Mouse (Mus musculus) hematopoietic stem cell, adult 5-6 weeks (primary cell): ENCODE measurements around the gene Hmx2. TPM values are rescaled to one million over a fixed set of nuclear protein-coding genes. Genes with fewer than 3 reads are reported as not detected.

ENCODE experiments used
- ATAC-seq, 2 experiments: fragments of 125-278 bp in 1 of 2; replicated peaks in 1 of 2; 2 replicates each; pipeline ENCODE4 v1.8.0; 2016 to 2017; ENCODE audit warnings: inconsistent platforms in 2 of 2, mild to moderate bottlenecking in 2 of 2, moderate number of reproducible peaks in 2 of 2, low read depth in 1 of 2, moderate TSS enrichment in 1 of 2; ENCODE audit not compliant: low FRiP score in 2 of 2, poor library complexity in 2 of 2, severe bottlenecking in 2 of 2, insufficient read depth in 1 of 2, low TSS enrichment in 1 of 2
- total RNA-seq: library from RNA; stranded (forward); fragments of 172-1452, 232-1000 nt; gene quantifications from 2 replicates; pipeline ENCODE4 v1.2.3, GENCODE M21; 2017

Hmx2 gene
- total RNA-seq, 1 experiment from 2014 or later = not detected

DNA sequence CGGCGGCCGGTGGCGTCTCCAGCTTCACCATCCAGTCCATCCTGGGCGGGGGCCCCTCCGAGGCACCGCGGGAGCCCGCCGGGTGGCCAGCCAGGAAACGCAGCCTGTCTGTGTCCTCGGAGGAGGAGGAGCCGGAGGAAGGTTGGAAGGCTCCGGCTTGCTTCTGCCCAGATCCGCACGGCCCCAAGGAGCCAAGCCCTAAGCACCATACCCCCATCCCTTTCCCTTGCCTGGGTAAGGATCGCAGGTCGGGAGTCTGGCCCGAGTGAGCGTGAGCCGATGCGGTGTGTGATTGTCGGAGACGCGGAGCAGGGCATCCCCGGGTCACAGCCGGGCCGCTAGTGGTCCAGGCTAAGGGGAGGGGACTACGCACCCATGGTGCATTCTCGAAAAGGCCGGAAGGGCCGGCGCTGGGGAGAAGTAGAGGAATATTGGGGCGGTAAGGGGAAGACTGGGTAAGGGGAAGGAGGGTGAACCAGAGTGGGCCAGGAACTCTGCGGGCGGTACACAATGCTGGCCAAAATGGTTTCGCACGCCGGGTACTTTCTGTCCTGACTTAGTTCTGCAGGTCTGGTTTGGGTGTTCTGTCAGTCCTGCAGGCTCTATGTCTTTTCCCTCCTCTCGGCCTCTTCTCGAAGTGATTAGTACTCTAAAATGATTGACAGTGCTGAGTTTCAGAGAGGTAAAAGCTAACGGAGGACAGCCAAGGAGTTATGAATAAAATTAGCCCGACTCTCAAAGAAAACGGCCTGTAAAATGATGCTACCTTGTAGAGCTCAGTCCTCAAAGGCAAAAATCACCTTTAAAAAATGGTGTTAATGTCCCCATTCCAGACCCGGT, 6.0 kb downstream of the Hmx2 start:
- ATAC-seq = no peak

DNA sequence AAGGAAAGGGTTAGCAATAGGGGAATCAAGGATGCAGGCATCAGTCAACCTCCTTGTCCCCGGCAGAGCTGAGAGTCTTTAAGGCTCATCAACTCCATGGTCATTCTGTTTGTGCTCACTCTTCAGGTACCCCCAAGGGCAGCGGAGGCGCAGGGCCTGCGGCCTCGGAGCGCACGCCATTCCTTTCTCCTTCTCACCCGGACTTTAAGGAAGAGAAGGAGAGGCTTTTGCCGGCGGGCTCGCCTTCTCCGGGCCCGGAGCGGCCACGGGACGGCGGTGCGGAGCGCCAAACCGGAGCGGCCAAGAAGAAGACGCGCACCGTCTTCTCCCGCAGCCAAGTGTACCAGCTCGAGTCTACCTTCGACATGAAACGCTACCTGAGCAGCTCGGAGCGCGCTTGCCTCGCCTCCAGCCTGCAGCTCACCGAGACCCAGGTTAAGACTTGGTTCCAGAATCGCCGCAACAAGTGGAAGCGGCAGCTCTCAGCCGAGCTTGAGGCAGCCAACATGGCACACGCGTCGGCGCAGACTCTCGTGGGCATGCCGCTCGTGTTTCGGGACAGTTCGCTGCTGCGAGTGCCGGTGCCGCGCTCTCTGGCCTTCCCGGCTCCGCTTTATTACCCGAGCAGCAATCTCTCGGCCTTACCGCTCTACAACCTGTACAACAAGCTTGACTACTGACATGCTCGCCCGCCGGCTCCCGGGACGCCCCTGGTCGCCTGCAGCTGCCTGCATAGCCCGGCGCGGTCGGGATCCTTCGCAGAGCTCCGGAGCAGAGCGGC, 6.9 kb downstream of the Hmx2 start:
- no peak for ATAC-seq

DNA sequence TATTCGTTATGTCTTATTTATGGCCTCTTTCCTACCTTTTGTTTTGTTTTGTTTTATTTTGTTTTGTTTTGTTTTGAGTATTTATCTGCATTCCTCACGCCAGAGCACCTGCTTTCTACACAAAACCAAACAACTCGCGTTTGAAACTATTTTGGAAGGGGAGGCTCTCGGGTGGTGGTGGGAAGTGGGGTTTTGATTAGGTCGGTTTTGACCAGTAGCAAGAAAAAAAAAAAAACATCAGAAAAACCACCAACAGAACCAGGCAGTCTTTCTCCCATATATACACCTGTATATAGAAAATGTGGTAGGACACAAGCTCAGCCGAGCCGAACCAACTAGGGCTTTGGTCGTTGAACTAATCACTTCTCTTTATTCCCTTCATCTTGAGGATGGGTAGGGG, 7.5 kb downstream of the Hmx2 start:
- no peak for ATAC-seq

DNA sequence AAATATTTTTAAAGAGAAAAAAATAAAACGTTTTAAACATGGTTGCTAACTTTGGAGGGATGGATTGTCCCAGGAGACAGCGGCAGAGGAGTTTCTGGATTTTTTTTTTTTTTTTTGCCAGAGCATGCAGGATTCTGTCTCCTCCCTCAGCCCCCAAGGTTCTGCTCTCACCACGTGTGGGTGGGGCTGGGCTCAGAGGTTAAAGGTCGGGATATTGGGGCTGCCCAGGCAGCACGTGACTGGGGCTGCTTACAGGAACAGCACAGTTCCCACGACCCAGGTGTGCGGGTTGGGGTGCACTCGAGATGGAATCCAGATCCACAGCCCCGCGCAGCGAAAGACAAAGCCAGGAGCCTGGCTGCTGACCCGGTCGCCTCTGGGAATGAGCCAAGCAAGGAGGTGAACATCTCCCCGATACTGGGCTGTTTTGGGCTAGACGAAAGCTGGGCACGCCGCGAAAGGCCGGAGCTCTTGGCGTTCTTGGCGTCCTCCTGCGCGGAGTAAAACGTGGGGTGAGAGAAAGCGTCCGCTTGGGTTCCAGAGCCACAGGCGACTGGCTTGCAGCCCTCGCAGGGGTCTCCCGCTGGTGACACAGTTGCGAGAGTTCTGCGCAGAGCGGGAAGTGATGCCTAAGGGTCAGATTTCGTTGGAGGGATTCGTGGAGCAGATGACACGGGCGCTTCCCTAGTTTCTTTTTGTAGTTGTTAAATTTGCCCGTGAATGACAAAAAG, 8.1 kb downstream of the Hmx2 start:
- ATAC-seq = no peak

DNA sequence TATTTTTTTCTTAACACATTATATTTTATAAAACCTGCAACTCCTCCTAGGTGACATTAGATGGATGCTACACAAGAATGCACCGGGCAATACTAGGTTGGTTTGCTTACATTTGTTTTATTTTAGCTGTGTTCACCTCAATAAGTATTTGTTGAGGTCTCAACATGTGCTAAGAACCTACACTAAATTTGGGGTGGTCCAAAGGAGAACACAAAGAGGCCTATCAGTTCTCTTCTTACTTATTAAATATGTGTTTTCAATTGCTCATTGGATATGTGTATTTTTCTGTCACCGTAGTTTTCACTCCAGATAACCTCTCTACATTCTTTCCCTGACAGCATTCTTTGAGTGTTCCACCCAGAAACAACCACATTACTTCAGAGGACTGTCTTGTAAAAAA, 9.2 kb downstream of the Hmx2 start:
- ATAC-seq = no peak

DNA sequence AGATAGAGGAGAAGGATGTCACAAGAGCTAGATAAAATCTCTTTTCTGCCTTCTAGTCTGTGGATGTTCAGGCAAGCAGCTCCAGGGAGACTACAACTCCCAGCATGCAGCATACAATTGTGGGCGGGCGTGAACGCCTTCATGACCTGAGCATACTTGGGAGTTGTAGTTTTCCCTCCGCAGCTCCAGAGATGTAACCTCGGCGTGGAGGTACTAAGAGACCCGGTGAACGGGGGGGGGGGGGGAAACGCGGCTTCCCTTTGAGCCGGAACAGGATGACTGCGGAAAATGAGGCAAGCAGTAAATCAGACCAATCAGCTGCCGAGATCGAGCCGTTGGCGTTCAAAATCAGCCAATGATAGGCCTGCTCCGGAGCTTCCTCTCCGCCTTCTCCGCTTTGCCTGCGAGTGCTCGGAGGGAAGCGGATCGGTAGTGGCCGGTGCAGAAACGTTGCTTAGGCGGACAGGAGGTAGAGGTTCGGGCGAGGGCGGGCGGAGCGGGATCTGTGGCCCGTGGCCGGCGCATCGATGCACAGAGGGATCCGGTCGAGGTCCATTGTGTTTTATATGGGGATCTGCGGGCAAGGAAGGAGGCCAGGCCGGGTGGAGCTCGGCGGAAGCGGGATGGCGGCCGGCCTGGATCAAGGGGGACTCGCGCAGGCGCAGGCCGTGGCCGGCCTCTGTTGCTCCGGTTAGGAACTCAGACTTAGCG, 11.6 kb downstream of the Hmx2 start, which contains the start of gene Bub3:
TSS of gene Bub3 (plus strand) at position 237 of the 711 bp plus-strand sequence.
- ATAC-seq = peak; percentile 91 to 92

DNA sequence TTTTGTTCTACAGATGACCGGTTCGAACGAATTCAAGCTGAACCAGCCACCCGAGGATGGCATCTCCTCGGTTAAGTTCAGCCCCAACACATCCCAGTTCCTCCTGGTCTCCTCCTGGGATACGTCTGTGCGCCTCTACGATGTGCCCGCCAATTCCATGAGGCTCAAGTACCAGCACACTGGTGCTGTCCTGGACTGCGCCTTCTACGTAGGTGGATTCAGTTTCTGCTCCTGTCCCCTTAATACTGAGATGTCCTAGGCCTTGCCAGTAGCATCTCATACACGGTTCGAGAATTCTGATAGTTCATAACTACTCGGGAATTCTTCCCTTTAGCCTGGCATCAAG, 12.1 kb downstream of the Hmx2 start:
- ATAC-seq = peak in 1 of 2 experiments; percentile 5; a peak in 1 of 4 replicates

DNA sequence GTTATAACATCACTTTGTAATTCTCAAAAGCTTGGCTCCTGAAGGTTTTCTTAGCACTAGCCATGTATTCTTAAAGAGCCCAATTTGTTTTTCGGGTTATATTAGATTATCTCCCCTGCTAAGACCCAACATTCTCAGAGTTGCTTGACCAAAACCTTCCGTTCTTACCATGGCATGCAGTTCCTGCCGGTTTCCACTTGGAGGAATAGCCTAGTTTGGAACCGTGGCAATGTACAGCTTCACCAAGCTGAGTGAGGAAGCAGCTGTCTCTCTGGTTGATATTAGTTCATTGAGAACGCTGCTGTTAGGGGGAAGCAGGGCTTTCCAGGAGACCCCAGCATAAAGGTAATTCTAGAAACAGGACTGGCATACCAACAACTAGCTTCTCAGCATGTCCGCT, 26.7 kb downstream of the Hmx2 start:
- no peak for ATAC-seq

DNA sequence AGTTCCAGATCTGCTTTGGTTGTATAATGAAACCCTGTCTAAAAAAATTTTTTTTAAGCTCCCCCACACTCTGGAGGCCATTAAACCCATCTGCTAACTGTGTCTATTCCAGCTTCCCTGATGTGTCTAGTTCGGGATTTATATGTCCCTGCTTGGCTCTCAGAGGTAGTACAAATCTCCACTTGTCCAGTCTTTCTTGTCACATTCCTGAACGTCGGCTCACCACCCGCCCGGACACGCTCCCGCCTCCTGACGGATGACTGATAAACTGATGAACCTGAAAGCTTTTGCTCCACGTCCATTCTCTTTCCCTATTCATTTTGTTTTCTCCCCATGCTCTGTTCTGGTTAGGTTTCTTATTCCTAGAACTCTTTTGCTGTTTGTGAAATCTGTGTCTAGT, 33.6 kb downstream of the Hmx2 start:
- ATAC-seq = no peak

DNA sequence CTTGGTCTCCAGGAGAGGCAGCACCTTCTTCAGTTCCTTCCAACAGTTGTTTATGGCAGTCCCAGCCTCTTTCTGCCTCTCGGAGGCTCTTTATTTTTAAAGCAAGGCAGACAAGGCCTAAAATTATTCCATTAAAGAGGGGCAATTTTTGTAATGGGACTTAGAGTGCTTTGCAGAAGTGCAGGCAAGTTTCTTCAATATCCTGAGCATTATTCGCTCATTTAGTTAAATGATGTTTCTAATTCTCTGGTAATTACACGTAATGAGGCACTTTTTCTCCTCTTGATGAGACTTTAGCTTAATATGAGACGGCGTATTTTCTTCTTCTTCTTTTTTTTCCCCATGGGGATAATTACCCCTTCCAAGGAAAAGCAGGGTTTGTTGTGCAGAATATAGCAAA, 37.0 kb downstream of the Hmx2 start:
- no peak for ATAC-seq

DNA sequence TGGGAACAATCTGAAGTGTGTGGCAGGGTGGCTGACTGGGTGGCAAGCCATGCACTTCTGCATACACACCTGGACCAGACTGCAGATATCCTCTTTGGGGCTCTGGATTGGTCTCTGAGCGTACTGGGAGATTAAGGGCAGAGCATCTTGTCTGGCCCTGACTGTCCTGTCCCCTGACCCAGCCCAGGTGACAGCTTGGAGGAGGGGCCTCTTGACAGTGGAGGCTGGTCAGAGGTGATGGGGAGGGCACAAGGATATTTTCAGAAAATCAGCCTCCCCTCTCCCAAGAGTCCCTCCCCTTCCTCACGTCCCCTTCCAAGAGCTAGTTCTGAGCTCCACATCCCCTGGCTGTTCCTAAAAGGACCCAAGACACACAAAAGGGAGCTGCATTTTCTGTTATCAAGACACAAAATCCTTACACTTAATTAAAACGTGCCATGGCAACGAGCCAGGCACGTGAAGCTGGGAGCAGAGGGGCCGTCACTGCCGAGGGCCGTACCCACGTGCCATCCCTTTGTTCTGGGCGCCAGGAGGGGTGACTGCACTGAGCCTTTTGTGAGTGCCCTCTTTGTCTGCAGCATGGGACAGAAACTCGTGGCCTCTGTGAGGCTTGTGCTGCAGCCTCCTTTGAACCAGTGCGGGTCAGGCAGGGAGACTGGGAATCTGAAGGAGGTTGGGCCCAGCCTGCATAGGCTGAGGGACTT, 49.4 kb downstream of the Hmx2 start:
- no peak for ATAC-seq

DNA sequence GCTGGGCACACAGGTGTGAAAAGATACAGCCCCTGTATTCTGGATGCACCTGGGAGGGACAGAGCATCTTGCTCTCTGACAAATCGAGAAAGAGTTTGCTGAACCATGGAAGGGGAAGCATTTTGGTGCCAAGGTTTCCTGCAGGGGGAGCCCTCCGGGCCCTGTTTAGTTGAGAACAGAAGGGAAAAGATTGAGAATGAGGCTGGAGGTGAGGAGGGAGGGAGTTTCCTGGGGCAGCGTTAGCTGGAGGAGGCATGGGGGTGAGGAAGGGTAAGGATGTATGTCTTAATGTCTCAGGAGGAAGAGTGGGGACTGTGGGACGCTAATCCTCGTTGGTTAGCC, 49.9 kb downstream of the Hmx2 start:
- ATAC-seq = no peak

DNA sequence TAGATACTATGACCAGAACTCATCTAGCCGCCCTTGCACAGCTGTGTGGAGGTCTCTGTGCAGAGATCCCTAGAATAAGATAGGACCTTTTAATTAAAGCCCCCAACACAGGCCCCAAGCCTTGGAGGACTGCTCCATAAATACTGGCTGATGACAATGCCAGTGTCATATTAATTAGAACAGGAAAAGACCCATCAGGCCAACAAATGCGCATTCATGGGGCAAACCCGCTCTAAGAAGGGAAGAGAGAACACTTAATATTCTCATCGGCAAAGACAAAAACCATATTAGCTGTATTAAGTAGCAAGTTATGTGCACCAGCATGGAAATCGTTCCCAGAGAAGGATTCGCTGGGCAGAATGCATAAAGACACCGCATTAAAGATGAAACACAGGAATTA, 53.5 kb downstream of the Hmx2 start:
- ATAC-seq = no peak

DNA sequence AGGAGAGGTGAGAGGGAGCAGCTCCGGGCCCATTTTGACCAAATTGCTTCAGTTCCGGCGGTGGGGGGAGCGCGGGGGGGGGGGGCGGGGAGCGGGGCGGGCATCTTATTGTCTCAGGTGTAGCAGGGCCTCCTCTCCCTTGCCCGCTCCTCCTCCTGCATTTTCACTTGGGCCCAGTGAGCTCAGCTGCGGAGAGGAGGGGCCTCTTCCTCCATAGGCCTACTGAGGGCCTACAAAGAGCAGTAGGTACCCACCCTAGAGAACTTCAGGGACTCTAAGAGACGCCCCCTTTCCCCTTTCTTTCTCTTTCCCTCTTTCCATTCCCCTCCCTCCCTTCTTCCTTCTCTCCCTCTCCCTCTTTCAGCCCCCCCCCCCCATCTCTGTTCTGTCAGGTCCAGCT, 54.6 kb downstream of the Hmx2 start:
- ATAC-seq = no peak

DNA sequence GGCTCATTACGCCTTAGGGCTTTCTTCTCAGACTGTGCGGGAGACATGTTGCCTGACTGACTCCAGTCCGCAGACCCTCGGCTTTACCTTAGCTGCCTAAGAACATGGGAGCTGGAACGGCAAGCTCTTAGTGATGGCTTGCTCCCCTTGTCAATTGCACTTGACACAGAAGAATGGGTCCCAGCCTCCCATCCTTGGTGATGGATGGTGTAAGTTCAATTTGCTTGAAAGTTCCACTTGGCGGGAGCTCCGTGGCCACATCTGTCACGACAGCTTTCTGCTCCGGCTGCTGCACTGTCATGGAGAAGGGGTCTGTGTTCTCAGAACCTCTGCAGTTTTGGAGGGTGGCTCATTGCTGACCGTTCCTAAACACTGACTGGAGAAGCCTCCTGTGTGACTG, 56.4 kb downstream of the Hmx2 start:
- no peak for ATAC-seq

DNA sequence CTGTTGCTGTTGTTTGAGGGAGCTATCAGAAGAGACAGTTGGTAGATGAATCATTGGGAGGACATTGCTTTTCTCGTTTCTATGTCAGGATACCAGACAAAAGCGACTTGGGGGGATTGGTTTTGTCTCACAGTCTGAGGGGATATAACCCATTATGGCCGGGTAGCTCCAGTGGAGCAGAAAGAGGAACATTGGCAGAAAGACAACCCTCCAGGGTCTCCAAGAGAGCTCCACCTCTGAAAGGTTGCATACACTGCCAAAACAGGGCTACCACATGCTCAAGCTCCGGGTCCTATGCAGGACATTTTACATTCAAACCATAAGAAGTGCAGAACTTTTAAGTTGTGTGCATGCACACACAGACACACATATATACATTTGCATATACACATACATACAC, 56.9 kb downstream of the Hmx2 start:
- ATAC-seq = no peak
